ENCODE assay signal across 25 mouse cellular contexts in the genomic region with DNA sequence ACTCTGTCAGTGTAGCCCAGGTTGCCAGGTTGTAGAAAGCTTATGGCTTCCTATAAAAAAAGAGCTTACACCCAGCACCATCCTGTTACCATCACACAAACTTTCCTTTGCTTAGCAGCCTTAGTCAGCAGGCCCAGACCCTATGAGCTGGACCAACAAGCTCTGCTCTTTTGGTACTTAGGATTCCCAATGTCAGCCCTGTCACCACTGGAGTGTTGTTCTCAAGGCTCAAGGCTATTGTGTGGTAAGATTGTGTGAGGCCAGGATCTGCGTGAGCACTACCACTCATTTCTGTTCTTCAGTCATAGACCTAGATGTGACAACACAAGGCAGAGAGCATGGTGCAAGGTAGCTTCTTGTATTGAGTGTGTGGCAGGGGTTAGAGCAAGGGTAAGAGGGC. TPM values are rescaled to one million over a fixed set of nuclear protein-coding genes. Genes with fewer than 3 reads are reported as not detected.
A peak's percentile ranks its signal among the peaks of the same experiment; 100 is the strongest.
DNase-seq lines count a peak whose midpoint lies in the region; ATAC-seq and TF ChIP-seq lines count a peak whose summit lies in the region.
"Had no signal": no experiment of that assay in that cellular context is flagged by ENCODE, and none has a peak within 500 bp of the region (broad histone marks: within the 10 kb centered on the region; RNA-seq: fewer than 3 reads in every experiment).

No protein-coding gene starts in this region.

- no peaks in the 10 kb centered on the region for H3K27me3 ChIP-seq in liver, embryonic 13.5 days
- no peaks in the 10 kb centered on the region for H3K27me3 ChIP-seq in liver, postnatal 0 days (ENCODE audit: insufficient read depth, low read length)
- H3K27me3 ChIP-seq: forebrain, embryonic 12.5 days; forebrain, embryonic 15.5 days; hindbrain, embryonic 12.5 days; hindbrain, embryonic 15.5 days had no signal

- TF ChIP-seq CTCF in liver, postnatal 0 days (IDR thresholded peaks at IDR 0.05; ENCODE audit: low read depth), result no peak

- H3K27ac ChIP-seq in liver, embryonic 13.5 days, result no peak overlapping the region
- H3K27ac ChIP-seq in liver, postnatal 0 days (ENCODE audit: low read depth), result no peak overlapping the region
- H3K27ac ChIP-seq: embryonic facial prominence, embryonic 10.5 days; embryonic facial prominence, embryonic 13.5 days; forebrain, embryonic 12.5 days; forebrain, embryonic 15.5 days; heart, adult 2 months; heart, embryonic 10.5 days; hindbrain, embryonic 12.5 days; hindbrain, embryonic 15.5 days had no signal

- no peak overlapping the region for H3K4me2 ChIP-seq in liver, embryonic 13.5 days
- H3K4me2 ChIP-seq in liver, postnatal 0 days (ENCODE audit: low read depth, low read length), result no peak overlapping the region
- H3K4me2 ChIP-seq: embryonic facial prominence, embryonic 13.5 days; forebrain, embryonic 12.5 days; forebrain, embryonic 15.5 days; hindbrain, embryonic 12.5 days; hindbrain, embryonic 15.5 days had no signal

- peak overlapping the region; percentile 31; the same call in 1 of the 2 replicates for H3K9ac ChIP-seq in liver, embryonic 13.5 days
- H3K9ac ChIP-seq in liver, postnatal 0 days (replicated peaks), result no peak overlapping the region
- H3K9ac ChIP-seq: embryonic facial prominence, embryonic 13.5 days; forebrain, embryonic 12.5 days; forebrain, embryonic 15.5 days; hindbrain, embryonic 12.5 days; hindbrain, embryonic 15.5 days had no signal

- no peaks in the 10 kb centered on the region for H3K9me3 ChIP-seq in liver, embryonic 13.5 days (replicated peaks)
- H3K9me3 ChIP-seq in liver, postnatal 0 days (ENCODE audit: low read length), result no peaks in the 10 kb centered on the region
- H3K9me3 ChIP-seq: embryonic facial prominence, embryonic 10.5 days; embryonic facial prominence, embryonic 13.5 days; forebrain, embryonic 12.5 days; forebrain, embryonic 15.5 days; heart, embryonic 10.5 days; hindbrain, embryonic 12.5 days; hindbrain, embryonic 15.5 days had no signal

- H3K4me3 ChIP-seq in liver, embryonic 13.5 days (replicated peaks), result no peak overlapping the region
- no peak overlapping the region for H3K4me3 ChIP-seq in liver, postnatal 0 days (ENCODE audit: low read depth, low read length)
- H3K4me3 ChIP-seq: embryonic facial prominence, embryonic 10.5 days; embryonic facial prominence, embryonic 13.5 days; erythroblast, embryonic 14.5 days; forebrain, embryonic 12.5 days; forebrain, embryonic 15.5 days; heart, adult 2 months; heart, embryonic 10.5 days; hindbrain, embryonic 12.5 days; hindbrain, embryonic 15.5 days had no signal

- peaks cover 51% of the 10 kb centered on the region for H3K4me1 ChIP-seq in liver, embryonic 13.5 days (replicated peaks)
- H3K4me1 ChIP-seq in liver, postnatal 0 days (ENCODE audit: insufficient read depth), result peaks cover 6% of the 10 kb centered on the region; the same call in 1 of the 2 replicates
- H3K4me1 ChIP-seq: embryonic facial prominence, embryonic 10.5 days; embryonic facial prominence, embryonic 13.5 days; forebrain, embryonic 12.5 days; heart, embryonic 10.5 days; hindbrain, embryonic 12.5 days; hindbrain, embryonic 15.5 days had no signal

- H3K36me3 ChIP-seq in liver, embryonic 13.5 days, result no peaks in the 10 kb centered on the region
- no peaks in the 10 kb centered on the region for H3K36me3 ChIP-seq in liver, postnatal 0 days (replicated peaks; ENCODE audit: insufficient read depth, low read length)
- H3K36me3 ChIP-seq: embryonic facial prominence, embryonic 10.5 days; embryonic facial prominence, embryonic 13.5 days; forebrain, embryonic 12.5 days; forebrain, embryonic 15.5 days; heart, embryonic 10.5 days; hindbrain, embryonic 12.5 days; hindbrain, embryonic 15.5 days had no signal

- no peak for ATAC-seq in liver, embryonic 13.5 days (ENCODE audit: low read depth)
- no peak for ATAC-seq in liver, postnatal 0 days
- ATAC-seq: activated CD4-positive, CD25-positive, alpha-beta regulatory T cell, adult 4 months; forebrain, embryonic 15.5 days; intestine, postnatal 0 days had no signal

- WGBS in liver, embryonic 13.5 days (ENCODE audit: insufficient replicate concordance), result 67% methylated on average over 1 of the region's 1 CpGs
- 89% methylated on average over 1 of the region's 1 CpGs for WGBS in liver, postnatal 0 days (ENCODE audit: insufficient replicate concordance)

- TF ChIP-seq EP300 in liver, postnatal 0 days (IDR thresholded peaks at IDR 0.05; ENCODE audit: low read depth), result no peak

- DNase-seq in adrenal gland, adult (ENCODE audit: inconsistent age in 2 of 2, low spot score in 1 of 2), result peak; percentile 41 to 67
- DNase-seq in adrenal gland, postnatal 25 days, result no peak
- DNase-seq in adrenal gland, postnatal 14 days, result peak; percentile 25
- DNase-seq in adrenal gland, postnatal 4 days (ENCODE audit: low spot score in 2 of 2), result no peak
- DNase-seq in liver, embryonic 13.5 days, result no peak
- no peak for DNase-seq in liver, postnatal 0 days
- DNase-seq: cerebellum, adult 11-12 months; cerebellum, adult 8-10 months; cerebellum, postnatal 10 days; cerebellum, postnatal 36 days; embryo, embryonic 11 days; gastrocnemius, postnatal 25 days; heart, adult 2 months had no signal

RNA-seq across cellular contexts. Expression of a gene that starts 4.5 kb away (rescaled TPM):
- total RNA-seq in adrenal gland, postnatal 25 days (2021), result 3.6 and 6.8 TPM in 2 replicates
- total RNA-seq in adrenal gland, postnatal 14 days (2021), result 2.9 and 4.0 TPM in 2 replicates
- total RNA-seq in adrenal gland, postnatal 4 days (2021), result 10 to 100 TPM in 1 of 2 experiments, 1 to 10 TPM in 1; 8.9 to 10.7 TPM
- polyA plus RNA-seq in liver, embryonic 13.5 days (2015; fragmentation: Nextera tagmentation; extraction: Ambion mirVana), result 7.8 and 8.6 TPM in 2 replicates
- polyA plus RNA-seq in liver, postnatal 0 days (2015; fragmentation: Nextera tagmentation; extraction: Ambion mirVana), result 3.8 and 4.0 TPM in 2 replicates

RNA-seq across cellular contexts. Expression of a gene that starts 54.7 kb away (rescaled TPM):
- total RNA-seq in adrenal gland, postnatal 25 days (2021), result 0.09 TPM in 1 of 2 replicates, not detected in the other
- 0.37 TPM in 1 of 2 replicates, not detected in the other for total RNA-seq in adrenal gland, postnatal 14 days (2021)
- 1 to 10 TPM in 1 of 2 experiments, under 1 TPM in 1; 0.42 to 3.2 TPM for total RNA-seq in adrenal gland, postnatal 4 days (2021)
- not detected in 2 replicates for polyA plus RNA-seq in liver, embryonic 13.5 days (2015; fragmentation: Nextera tagmentation; extraction: Ambion mirVana)
- polyA plus RNA-seq in liver, postnatal 0 days (2015; fragmentation: Nextera tagmentation; extraction: Ambion mirVana), result not detected in 2 replicates
- total RNA-seq: ES-E14; hematopoietic stem cell, adult 5-6 weeks had no signal
- polyA plus RNA-seq: activated CD4-positive, CD25-positive, alpha-beta regulatory T cell, adult 4 months; embryonic facial prominence, embryonic 13.5 days; erythroblast, embryonic 14.5 days; forebrain, embryonic 12.5 days; forebrain, embryonic 15.5 days; hindbrain, embryonic 12.5 days had no signal

RNA-seq across cellular contexts. Expression of a gene that starts 57.4 kb away (rescaled TPM):
- total RNA-seq in adrenal gland, postnatal 25 days (2021), result 4.3 and 6.9 TPM in 2 replicates
- total RNA-seq in adrenal gland, postnatal 14 days (2021), result 8.5 and 9.9 TPM in 2 replicates
- total RNA-seq in adrenal gland, postnatal 4 days (2021), result 1 to 10 TPM; 3.1 to 4.3 TPM
- polyA plus RNA-seq in liver, embryonic 13.5 days (2015; fragmentation: Nextera tagmentation; extraction: Ambion mirVana), result 0.20 and 0.30 TPM in 2 replicates
- polyA plus RNA-seq in liver, postnatal 0 days (2015; fragmentation: Nextera tagmentation; extraction: Ambion mirVana), result 0.36 and 0.42 TPM in 2 replicates
- total RNA-seq: hematopoietic stem cell, adult 5-6 weeks had no signal
- polyA plus RNA-seq: erythroblast, embryonic 14.5 days had no signal

Comparison
In these comparisons a context has a peak if more than half of its experiments do, and no peak if none do; other contexts are left out.
1. DNase-seq: peak in adrenal gland, adult (2 of 2) and adrenal gland, postnatal 14 days (single experiment); none in adrenal gland, postnatal 25 days (single experiment), adrenal gland, postnatal 4 days (0 of 2), liver, embryonic 13.5 days (single experiment) and liver, postnatal 0 days (single experiment).